Mouse (Mus musculus): ENCODE measurements at regions not wholly inside any gene's neighbourhood (a gene's known extent, or its start where the extent isn't known, plus 50 kb on each side); places are given as distances from the start of the nearest gene placed in this dataset.

DNA sequence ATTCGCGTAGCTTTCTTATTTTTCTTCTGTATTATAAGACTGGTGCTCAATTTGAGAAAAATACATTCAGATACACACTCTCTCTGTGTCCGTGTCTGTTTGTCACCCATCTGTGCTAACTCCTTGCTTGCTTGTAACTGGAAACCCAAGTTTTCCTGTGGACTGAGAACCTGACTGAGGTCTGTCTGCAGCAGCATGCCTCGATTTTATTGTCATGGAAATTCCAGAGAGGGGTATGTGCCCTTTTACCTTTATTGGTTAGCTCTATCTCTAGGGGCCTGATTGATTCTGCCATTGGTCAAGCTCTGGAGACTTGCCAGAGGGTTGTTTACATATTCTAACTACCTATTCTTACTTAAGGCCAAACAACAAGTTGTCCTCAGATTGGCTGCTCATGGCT lies 146.4 kb upstream of the Kcnmb2 start:
- TF ChIP-seq EP300 (IDR thresholded peaks at IDR 0.05; ENCODE audit: low read depth) (no peak), CTCF (IDR thresholded peaks at IDR 0.05; ENCODE audit: low read depth) (no peak)

Measured in liver, embryonic 14.5 days (tissue).